Mouse (Mus musculus): Measurements from ENCODE around the gene Fnbp1l.

GRCm38 (mm10) chr3:122538851-122539250, 80.7 kb downstream of the Fnbp1l start:
- TF ChIP-seq CTCF (IDR thresholded peaks at IDR 0.05; ENCODE audit: low read depth) (no peak), EP300 (IDR thresholded peaks at IDR 0.05; ENCODE audit: low read depth) (no peak)
